11 mouse cellular contexts compared by ENCODE assay signal in genomic region chr3:98056956-98057365, GRCm38 (mm10). TPM values are rescaled to one million over a fixed set of nuclear protein-coding genes. Genes with fewer than 3 reads are reported as not detected.
DNase-seq lines count a peak whose midpoint lies in the region; ATAC-seq and TF ChIP-seq lines count a peak whose summit lies in the region.
"Had no signal": no experiment of that assay in that cellular context is flagged by ENCODE, and none has a peak within 500 bp of the region (broad histone marks: within the 10 kb centered on the region; RNA-seq: fewer than 3 reads in every experiment).

No protein-coding gene starts in this region.

- H3K4me1 ChIP-seq in embryonic facial prominence, embryonic 11.5 days (ENCODE audit: control insufficient read depth, insufficient read depth, low read length): peaks cover under 1% of the 10 kb centered on the region; the same call in 1 of the 2 replicates
- peaks cover 67% of the 10 kb centered on the region for H3K4me1 ChIP-seq in limb, embryonic 14.5 days (ENCODE audit: control insufficient read depth, insufficient read depth, low read length)
- H3K4me1 ChIP-seq in forebrain, postnatal 0 days (ENCODE audit: insufficient read depth): peaks cover 11% of the 10 kb centered on the region

- peak; percentile 58 for DNase-seq in urinary bladder, postnatal 14 days (ENCODE audit: low spot score)
- DNase-seq in urinary bladder, adult 2 months (ENCODE audit: low spot score): no peak
- no peak for DNase-seq in embryonic facial prominence, embryonic 11.5 days (ENCODE audit: low spot score)
- no peak for DNase-seq in limb, embryonic 14.5 days (ENCODE audit: low spot score)
- no peak for DNase-seq in forebrain, postnatal 0 days
- DNase-seq in left cerebral cortex, adult 2 months (ENCODE audit: extremely low spot score in 1 of 2, low spot score in 2 of 2): no peak
- DNase-seq in thymus, adult 18-20 months: no peak
- DNase-seq: cerebellum, adult 8-10 months; kidney, adult 8-10 months had no signal

- H3K9me3 ChIP-seq in embryonic facial prominence, embryonic 11.5 days (replicated peaks; ENCODE audit: control insufficient read depth, low read length): no peaks in the 10 kb centered on the region
- no peaks in the 10 kb centered on the region for H3K9me3 ChIP-seq in limb, embryonic 14.5 days (ENCODE audit: control insufficient read depth, low read length)
- no peaks in the 10 kb centered on the region for H3K9me3 ChIP-seq in forebrain, postnatal 0 days (ENCODE audit: low read length)
- H3K9me3 ChIP-seq: liver, embryonic 12.5 days had no signal

- WGBS in embryonic facial prominence, embryonic 11.5 days: 65% methylated on average over 6 of the region's 6 CpGs
- 64% methylated on average over 6 of the region's 6 CpGs for WGBS in limb, embryonic 14.5 days
- 89% methylated on average over 6 of the region's 6 CpGs for WGBS in forebrain, postnatal 0 days

- no peak overlapping the region for H3K9ac ChIP-seq in embryonic facial prominence, embryonic 11.5 days (replicated peaks; ENCODE audit: low read length)
- H3K9ac ChIP-seq in limb, embryonic 14.5 days (ENCODE audit: low read depth, low read length, severe bottlenecking): no peak overlapping the region
- H3K9ac ChIP-seq in forebrain, postnatal 0 days: no peak overlapping the region
- H3K9ac ChIP-seq: liver, embryonic 12.5 days had no signal

- TF ChIP-seq CTCF in forebrain, postnatal 0 days (IDR thresholded peaks at IDR 0.05; ENCODE audit: low read depth): no peak
- TF ChIP-seq CTCF in left cerebral cortex, adult 2 months (IDR thresholded peaks at IDR 0.05): no peak

- H3K4me3 ChIP-seq in embryonic facial prominence, embryonic 11.5 days (ENCODE audit: low read depth, low read length): no peak overlapping the region
- H3K4me3 ChIP-seq in limb, embryonic 14.5 days (replicated peaks; ENCODE audit: low read length): no peak overlapping the region
- H3K4me3 ChIP-seq in forebrain, postnatal 0 days (ENCODE audit: low read depth, low read length): no peak overlapping the region
- H3K4me3 ChIP-seq in left cerebral cortex, adult 2 months: no peak overlapping the region
- H3K4me3 ChIP-seq: liver, embryonic 12.5 days had no signal

- H3K4me2 ChIP-seq in embryonic facial prominence, embryonic 11.5 days (ENCODE audit: low read depth, low read length): no peak overlapping the region
- no peak overlapping the region for H3K4me2 ChIP-seq in limb, embryonic 14.5 days (replicated peaks; ENCODE audit: low read depth, low read length, severe bottlenecking)
- no peak overlapping the region for H3K4me2 ChIP-seq in forebrain, postnatal 0 days (ENCODE audit: low read depth)
- H3K4me2 ChIP-seq: liver, embryonic 12.5 days had no signal

- TF ChIP-seq POLR2A in limb, embryonic 14.5 days (IDR thresholded peaks at IDR 0.05; ENCODE audit: borderline replicate concordance, extremely low read depth, insufficient read depth, insufficient read length): no peak

- intact Hi-C loops in left cerebral cortex, adult 2 months (cut with DNase I): no loop called here

- no peak for ATAC-seq in embryonic facial prominence, embryonic 11.5 days (replicated peaks; ENCODE audit: insufficient number of reproducible peaks, low FRiP score, low TSS enrichment, low read depth)
- no peak for ATAC-seq in limb, embryonic 14.5 days (ENCODE audit: low FRiP score, low read depth)
- peak; percentile 43 for ATAC-seq in neutrophil, adult 5-6 weeks (ENCODE audit: extremely low read depth, insufficient number of reproducible peaks, low FRiP score, poor library complexity, severe bottlenecking)
- no peak for ATAC-seq in forebrain, postnatal 0 days
- ATAC-seq: liver, embryonic 12.5 days had no signal

- H3K27me3 ChIP-seq in embryonic facial prominence, embryonic 11.5 days (ENCODE audit: control insufficient read depth, insufficient read depth, low read length): no peaks in the 10 kb centered on the region
- no peaks in the 10 kb centered on the region for H3K27me3 ChIP-seq in limb, embryonic 14.5 days (ENCODE audit: control insufficient read depth, insufficient read depth, low read length)
- no peaks in the 10 kb centered on the region for H3K27me3 ChIP-seq in forebrain, postnatal 0 days (ENCODE audit: insufficient read depth, low read length)
- H3K27me3 ChIP-seq: liver, embryonic 12.5 days had no signal

- no peaks in the 10 kb centered on the region for H3K36me3 ChIP-seq in embryonic facial prominence, embryonic 11.5 days (replicated peaks; ENCODE audit: control insufficient read depth, insufficient read depth, low read depth, low read length)
- H3K36me3 ChIP-seq in limb, embryonic 14.5 days (ENCODE audit: control insufficient read depth, insufficient read depth, low read length): 0 out of 2 replicates have a peak, but pooled peaks cover 4% of the 10 kb centered on the region
- no peaks in the 10 kb centered on the region for H3K36me3 ChIP-seq in forebrain, postnatal 0 days (ENCODE audit: insufficient read depth)

- 0 out of 2 replicates have a peak overlapping the region, but pooled peaks have one; percentile 1 for H3K27ac ChIP-seq in embryonic facial prominence, embryonic 11.5 days (replicated peaks; ENCODE audit: low read depth, low read length)
- H3K27ac ChIP-seq in limb, embryonic 14.5 days (replicated peaks; ENCODE audit: low read depth, low read length): peak overlapping the region; percentile 45; the same call in 1 of the 2 replicates
- no peak overlapping the region for H3K27ac ChIP-seq in forebrain, postnatal 0 days (ENCODE audit: low read depth, low read length)
- H3K27ac ChIP-seq in left cerebral cortex, adult 2 months: no peak overlapping the region
- H3K27ac ChIP-seq: liver, embryonic 12.5 days had no signal

RNA-seq across cellular contexts. Expression of gene Notch2, which starts 43.6 kb away (rescaled TPM):
- 23.1 and 31.2 TPM in 2 replicates for polyA plus RNA-seq in urinary bladder, adult 2 months (2012; rRNA removed)
- 27.8 and 28.8 TPM in 2 replicates for polyA plus RNA-seq in embryonic facial prominence, embryonic 11.5 days (2014; fragmentation: Nextera tagmentation; extraction: Ambion mirVana)
- 38.7 and 49.0 TPM in 2 replicates for polyA plus RNA-seq in limb, embryonic 14.5 days (2012; rRNA removed)
- polyA plus RNA-seq in limb, embryonic 14.5 days (2014; fragmentation: Nextera tagmentation; extraction: Ambion mirVana): 48.5 and 54.2 TPM in 2 replicates
- 219 and 232 TPM in 2 replicates for total RNA-seq in neutrophil, adult 5-6 weeks (2017)
- total RNA-seq in forebrain, postnatal 0 days (2014; rRNA removed): 16.6 and 28.4 TPM in 2 replicates
- polyA plus RNA-seq in forebrain, postnatal 0 days (2015; fragmentation: Nextera tagmentation; extraction: Ambion mirVana): 5.9 and 8.1 TPM in 2 replicates
- total RNA-seq in left cerebral cortex, adult 2 months (2021): 10 to 100 TPM; 13.7 to 14.6 TPM

Comparison
In these comparisons a context has a peak if more than half of its experiments do, and no peak if none do; other contexts are left out.
1. H3K27ac ChIP-seq: peak in embryonic facial prominence, embryonic 11.5 days (single experiment) and limb, embryonic 14.5 days (single experiment); none in forebrain, postnatal 0 days (single experiment) and left cerebral cortex, adult 2 months (single experiment).